Mouse (Mus musculus) heart, postnatal 0 days (tissue): Measurements from ENCODE around the gene Prkca.

Source experiments
- CTCF ChIP-seq: IDR thresholded peaks from 2 replicates; pipeline ENCODE4 v1.5.1; 2016; ENCODE audit warnings: antibody characterized with exemption, control low read depth, low read depth
- EP300 ChIP-seq: IDR thresholded peaks from 2 replicates; pipeline ENCODE4 v1.6.1; 2016; ENCODE audit warnings: antibody characterized with exemption, low read depth

DNA sequence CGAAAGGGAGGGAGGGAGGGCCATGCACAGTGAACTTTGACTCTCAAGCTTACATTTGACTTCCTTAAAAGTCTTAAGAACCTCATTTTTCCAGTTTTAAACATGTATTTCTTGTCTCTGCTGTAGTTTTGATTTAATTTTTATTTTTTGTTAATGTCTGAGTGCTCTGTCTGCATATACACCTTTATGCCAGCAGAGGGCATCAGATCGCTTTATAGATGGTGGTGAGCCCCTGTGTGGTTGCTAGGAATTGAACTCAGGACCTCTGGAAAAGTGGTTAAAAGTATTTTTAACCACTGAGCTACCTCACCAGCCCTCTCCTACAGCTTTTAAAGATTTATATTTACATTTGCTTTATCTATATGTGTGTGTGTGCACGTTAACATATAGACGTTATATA lies 333.3 kb downstream of the Prkca start:
- TF ChIP-seq CTCF (peak; percentile 50), EP300 (no peak)
